Mouse (Mus musculus): ENCODE data around the gene Cpn2. TPM values are rescaled to one million over a fixed set of nuclear protein-coding genes. Genes with fewer than 3 reads are reported as not detected.

Gene Cpn2
- total RNA-seq, 2 experiments from 2014 or later, result not detected

Other genes with a start within 250 kb of the Cpn2 start
- gene Hes1, start 203.1 kb downstream of the Cpn2 start, total RNA-seq (2021), result 10 to 100 TPM; 11.4 to 12.3 TPM
- under 1 TPM; 0.10 to 0.17 TPM for gene Lrrc15, start 15.8 kb upstream of the Cpn2 start, total RNA-seq (2021)
- gene Gp5, start 43.3 kb upstream of the Cpn2 start, total RNA-seq (2021), result not detected
- 10 to 100 TPM; 35.7 to 38.4 TPM for gene Atp13a3, start 138.5 kb upstream of the Cpn2 start, total RNA-seq (2021)